Mouse (Mus musculus) embryonic facial prominence, embryonic 11.5 days (tissue): ENCODE measurements around the gene Wdfy1. TPM values are rescaled to one million over a fixed set of nuclear protein-coding genes. Genes with fewer than 3 reads are reported as not detected.

Experiments
- ATAC-seq: fragments of 200-750 bp; cut with Nextera tagmentation; replicated peaks from 2 replicates; pipeline ENCODE4 v1.8.0; 2017; ENCODE audit warnings: low read depth; ENCODE audit not compliant: insufficient number of reproducible peaks, low FRiP score, low TSS enrichment
- DNase-seq: peaks from one replicate; pipeline ENCODE4 v3.0.0-alpha.2; 2015; ENCODE audit warnings: low spot score
- H3K27ac ChIP-seq: fragments of 300-500 bp; sonication (generic); replicated peaks from 2 replicates; pipeline ENCODE4 v1.5.1; 2014; ENCODE audit warnings: mild to moderate bottlenecking, low read depth, low read length, control low read depth
- H3K27me3 ChIP-seq: fragments of 300-500 bp; sonication (generic); 2 replicates; pipeline ENCODE4 v1.6.1; 2014; ENCODE audit warnings: mild to moderate bottlenecking, low read length, moderate library complexity, mixed read lengths; ENCODE audit not compliant: control insufficient read depth, insufficient read depth
- H3K36me3 ChIP-seq: fragments of 300-500 bp; sonication (generic); replicated peaks from 2 replicates; pipeline ENCODE4 v1.6.1; 2014; ENCODE audit warnings: low read depth, mild to moderate bottlenecking, low read length, moderate library complexity, mixed read lengths; ENCODE audit not compliant: control insufficient read depth, insufficient read depth
- H3K4me1 ChIP-seq: fragments of 300-500 bp; sonication (generic); 2 replicates; pipeline ENCODE4 v1.6.1; 2014; ENCODE audit warnings: low read length, mixed read lengths; ENCODE audit not compliant: control insufficient read depth, insufficient read depth
- H3K4me2 ChIP-seq: fragments of 300-500 bp; sonication (generic); 2 replicates; pipeline ENCODE4 v1.6.1; 2014; ENCODE audit warnings: low read depth, mild to moderate bottlenecking, control low read depth, low read length, moderate library complexity
- H3K4me3 ChIP-seq: fragments of 300-500 bp; sonication (generic); 2 replicates; pipeline ENCODE4 v1.5.1; 2014; ENCODE audit warnings: low read depth, low read length, control low read depth
- H3K9ac ChIP-seq: fragments of 300-500 bp; sonication (generic); replicated peaks from 2 replicates; pipeline ENCODE4 v1.6.1; 2014; ENCODE audit warnings: mild to moderate bottlenecking, control low read depth, low read length
- H3K9me3 ChIP-seq: fragments of 300-500 bp; sonication (generic); replicated peaks from 2 replicates; pipeline ENCODE4 v1.6.1; 2016; ENCODE audit warnings: mild to moderate bottlenecking, low read length, inconsistent platforms, mixed read lengths; ENCODE audit not compliant: control insufficient read depth
- WGBS: fragments of 180-500 bp; shearing (Covaris S2); extraction: QIAGEN DNeasy Blood & Tissue Kit; methylation state at CpG from one replicate; pipeline ENCODE4 v1.1.7; 2014; 5-methylcytosine and 5-hydroxymethylcytosine counted together
- polyA plus RNA-seq: library from polyadenylated mRNA; unstranded; fragments of >200 nt; fragmentation: Nextera tagmentation; extraction: Ambion mirVana; gene quantifications from 2 replicates; pipeline ENCODE4 v1.2.1, GENCODE M21; 2014

Gene Wdfy1
- polyA plus RNA-seq, 1 experiment from 2014 or later = 35.7 TPM

DNA sequence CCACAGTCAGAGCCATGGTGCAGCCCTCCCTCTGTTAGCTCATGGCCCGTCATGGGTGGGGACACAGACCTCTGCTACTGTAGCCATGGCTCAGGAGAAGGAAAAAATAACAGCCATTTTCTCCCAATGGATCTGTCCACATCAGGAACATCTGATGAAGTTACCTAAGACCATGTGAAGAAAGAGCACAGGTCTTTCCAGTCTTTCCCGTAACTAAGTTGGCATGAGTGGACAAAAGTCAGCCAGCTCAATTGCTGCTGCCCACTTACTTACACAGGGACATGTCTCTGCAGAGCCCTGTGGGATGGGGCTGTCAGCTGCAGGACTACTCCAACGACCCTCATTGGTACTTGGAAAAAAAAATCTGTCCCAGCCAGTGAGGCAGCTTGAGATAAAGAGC is 69.2 kb downstream of the Wdfy1 start:
- H3K4me2 ChIP-seq = no peak overlapping the region
- H3K4me1 ChIP-seq = no peaks in the 10 kb centered on the region; the same call in 1 of the 2 replicates
- H3K4me3 ChIP-seq = no peak overlapping the region
- H3K9me3 ChIP-seq = no peaks in the 10 kb centered on the region
- no peak overlapping the region for H3K9ac ChIP-seq
- WGBS = 90% methylated on average over 3 of the region's 3 CpGs
- no peaks in the 10 kb centered on the region for H3K27me3 ChIP-seq
- no peak overlapping the region for H3K27ac ChIP-seq
- ATAC-seq (no peak), DNase-seq (no peak)
- no peaks in the 10 kb centered on the region; the same call in 1 of the 2 replicates for H3K36me3 ChIP-seq

DNA sequence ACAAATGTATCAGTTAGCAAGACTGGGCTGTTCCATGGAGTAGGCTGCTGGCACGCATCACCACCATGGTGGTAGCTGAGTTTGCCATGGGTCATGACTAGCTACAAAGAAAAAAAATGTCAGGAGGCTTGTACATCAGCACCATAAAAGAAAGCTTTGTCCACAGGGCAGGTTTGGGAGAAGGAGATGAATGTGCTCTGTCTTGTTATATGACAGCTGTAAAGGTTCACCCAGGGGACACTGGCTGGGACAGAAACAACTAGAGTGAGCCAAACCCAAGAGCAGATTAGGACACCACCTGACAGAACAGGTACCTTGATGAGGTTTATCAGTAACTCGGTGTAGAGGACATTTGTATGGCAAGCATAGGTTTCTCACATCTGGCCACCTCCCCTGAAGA is 71.3 kb downstream of the Wdfy1 start:
- H3K27me3 ChIP-seq = no peaks in the 10 kb centered on the region
- H3K36me3 ChIP-seq = no peaks in the 10 kb centered on the region
- no peaks in the 10 kb centered on the region for H3K4me1 ChIP-seq
- no peak overlapping the region for H3K27ac ChIP-seq
- H3K9ac ChIP-seq = no peak overlapping the region
- DNase-seq (no peak), ATAC-seq (no peak)
- no peaks in the 10 kb centered on the region for H3K9me3 ChIP-seq
- 90% methylated on average over 2 of the region's 2 CpGs for WGBS
- H3K4me3 ChIP-seq = no peak overlapping the region
- no peak overlapping the region for H3K4me2 ChIP-seq

DNA sequence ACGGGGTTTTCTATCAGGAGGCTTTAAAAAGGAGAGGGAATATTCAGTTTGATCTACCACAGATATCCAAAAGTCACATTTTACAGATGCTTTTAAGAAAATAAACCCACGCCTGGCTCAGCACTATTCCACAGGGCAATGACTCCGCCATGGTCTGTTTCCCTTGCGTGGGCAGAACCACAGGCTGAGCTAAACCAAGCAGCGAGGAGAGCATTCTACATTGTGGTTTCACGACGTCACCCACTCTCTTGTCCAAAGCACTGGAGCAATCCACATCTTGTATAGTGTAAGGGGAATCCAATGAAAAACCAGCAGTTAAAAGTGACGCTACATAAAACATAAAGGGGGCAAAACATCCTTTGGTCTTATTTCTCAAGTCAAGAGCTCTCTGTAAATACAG is 72.4 kb downstream of the Wdfy1 start:
- no peak for DNase-seq
- Histone ChIP-seq H3K36me3 (no peaks in the 10 kb centered on the region), H3K4me1 (no peaks in the 10 kb centered on the region), H3K4me2 (no peak overlapping the region), H3K27ac (no peak overlapping the region), H3K9ac (no peak overlapping the region), H3K4me3 (no peak overlapping the region), H3K27me3 (no peaks in the 10 kb centered on the region), H3K9me3 (no peaks in the 10 kb centered on the region)
- 92% methylated on average over 8 of the region's 8 CpGs for WGBS
- ATAC-seq = no peak

DNA sequence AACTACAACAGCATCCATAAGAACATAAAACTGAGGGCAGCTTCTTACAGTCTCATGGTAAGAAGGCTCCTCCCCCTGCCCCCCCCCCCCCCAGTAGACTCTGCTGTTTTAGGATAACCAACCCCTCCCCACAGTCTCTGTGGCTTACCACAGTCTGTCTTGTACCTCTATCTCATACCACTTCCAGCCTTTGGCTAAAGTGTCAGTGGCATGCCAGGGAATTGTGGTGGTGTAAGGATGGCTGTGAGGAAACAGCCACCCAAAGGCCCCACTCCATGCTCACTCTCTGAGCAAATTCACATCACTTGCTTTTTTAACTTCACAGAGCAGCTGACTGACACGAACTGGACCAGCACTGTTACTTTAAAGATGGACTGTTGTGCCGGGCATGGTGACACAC is 77.4 kb downstream of the Wdfy1 start:
- no peaks in the 10 kb centered on the region for H3K27me3 ChIP-seq
- no peak overlapping the region for H3K9ac ChIP-seq
- no peaks in the 10 kb centered on the region for H3K36me3 ChIP-seq
- H3K27ac ChIP-seq = no peak overlapping the region
- H3K4me1 ChIP-seq = no peaks in the 10 kb centered on the region
- ATAC-seq (no peak), DNase-seq (no peak)
- H3K9me3 ChIP-seq = no peaks in the 10 kb centered on the region
- 83% methylated on average over 2 of the region's 2 CpGs for WGBS
- no peak overlapping the region for H3K4me3 ChIP-seq
- H3K4me2 ChIP-seq = no peak overlapping the region

DNA sequence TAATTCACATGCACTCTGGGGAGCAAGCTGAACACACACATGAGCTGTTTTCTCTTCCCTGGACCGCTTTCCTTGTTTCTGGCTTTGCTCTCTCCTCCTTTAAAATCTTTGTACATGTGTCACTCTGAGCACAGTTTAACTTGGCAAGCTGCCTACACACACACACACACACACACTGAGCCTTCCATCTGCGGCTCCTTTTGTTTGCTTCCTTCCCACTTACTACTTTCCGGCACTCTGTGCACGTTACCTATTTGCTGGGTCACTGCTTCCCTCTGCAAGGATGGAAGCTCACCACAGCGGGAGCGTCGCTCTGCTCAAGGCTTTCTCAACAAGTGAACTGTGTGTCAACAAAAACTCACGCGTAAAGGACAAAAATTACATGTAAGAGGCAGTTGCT is 78.6 kb downstream of the Wdfy1 start:
- 67% methylated on average over 9 of the region's 9 CpGs for WGBS
- H3K36me3 ChIP-seq = no peaks in the 10 kb centered on the region
- no peak overlapping the region for H3K9ac ChIP-seq
- no peak overlapping the region for H3K4me2 ChIP-seq
- H3K4me3 ChIP-seq = no peak overlapping the region
- H3K27ac ChIP-seq = no peak overlapping the region
- DNase-seq = peak; percentile 17
- ATAC-seq = peak; percentile 70; the same call in 1 of the 2 replicates
- H3K27me3 ChIP-seq = no peaks in the 10 kb centered on the region
- H3K9me3 ChIP-seq = no peaks in the 10 kb centered on the region
- no peaks in the 10 kb centered on the region for H3K4me1 ChIP-seq

DNA sequence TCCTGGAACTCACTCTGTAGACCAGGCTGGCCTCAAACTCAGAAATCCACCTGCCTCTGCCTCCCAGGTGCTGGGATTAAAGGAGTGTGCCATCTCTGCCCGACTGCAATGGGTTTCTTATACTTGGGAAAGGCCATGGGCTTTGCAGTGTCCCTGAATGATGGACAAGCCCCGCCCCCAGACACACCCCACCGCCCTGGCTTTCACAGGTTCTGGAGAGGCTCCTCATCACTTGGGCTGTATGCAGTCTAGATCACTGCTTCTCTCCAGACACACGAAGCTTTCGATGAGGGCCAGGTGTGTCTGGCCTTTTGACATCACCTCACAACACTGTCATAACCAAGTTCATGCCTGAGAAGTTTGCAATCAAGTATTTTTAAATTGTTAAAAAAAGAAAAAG is 79.0 kb downstream of the Wdfy1 start:
- no peak overlapping the region for H3K4me2 ChIP-seq
- DNase-seq = no peak
- no peaks in the 10 kb centered on the region for H3K27me3 ChIP-seq
- no peaks in the 10 kb centered on the region for H3K9me3 ChIP-seq
- no peaks in the 10 kb centered on the region for H3K4me1 ChIP-seq
- no peak; the same call in 1 of the 2 replicates for ATAC-seq
- H3K4me3 ChIP-seq = no peak overlapping the region
- 68% methylated on average over 5 of the region's 5 CpGs for WGBS
- no peak overlapping the region for H3K9ac ChIP-seq
- no peak overlapping the region for H3K27ac ChIP-seq
- no peaks in the 10 kb centered on the region for H3K36me3 ChIP-seq

DNA sequence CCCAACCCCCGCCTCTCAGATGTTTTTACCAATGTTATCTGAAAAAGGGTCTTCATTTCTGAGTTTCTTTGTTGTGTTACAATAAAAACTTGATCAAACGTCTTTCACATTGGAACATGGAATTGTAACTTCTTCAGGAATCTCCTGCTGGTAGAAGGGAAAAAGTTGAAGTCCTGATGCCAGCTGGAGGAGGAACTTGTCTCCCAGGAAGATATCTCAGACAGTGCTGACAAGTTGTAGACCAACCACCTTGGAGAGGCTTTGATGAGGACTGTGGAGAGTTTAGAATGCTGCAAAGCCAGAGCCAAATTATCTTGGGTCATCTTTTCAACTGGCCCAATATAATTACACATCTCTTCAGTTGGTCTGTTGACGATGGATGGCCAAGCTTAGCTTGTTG is 83.5 kb downstream of the Wdfy1 start:
- no peak overlapping the region for H3K9ac ChIP-seq
- H3K36me3 ChIP-seq = no peaks in the 10 kb centered on the region
- no peak overlapping the region for H3K4me2 ChIP-seq
- H3K4me3 ChIP-seq = no peak overlapping the region
- no peaks in the 10 kb centered on the region for H3K27me3 ChIP-seq
- ATAC-seq (no peak), DNase-seq (no peak)
- H3K4me1 ChIP-seq = no peaks in the 10 kb centered on the region
- WGBS = 80% methylated on average over 3 of the region's 3 CpGs
- no peaks in the 10 kb centered on the region for H3K9me3 ChIP-seq
- H3K27ac ChIP-seq = no peak overlapping the region

- Histone ChIP-seq H3K4me2 (no peak overlapping the region), H3K9me3 (no peaks in the 10 kb centered on the region), H3K4me3 (no peak overlapping the region), H3K9ac (no peak overlapping the region), H3K36me3 (no peaks in the 10 kb centered on the region), H3K4me1 (no peaks in the 10 kb centered on the region), H3K27me3 (no peaks in the 10 kb centered on the region), H3K27ac (no peak overlapping the region)
- no peak for ATAC-seq
- no peak for DNase-seq
- WGBS = 84% methylated on average over 1 of the region's 1 CpGs
Observed at GRCm38 (mm10) chr1:79687254-79687653, 88.7 kb downstream of the Wdfy1 start.
